Mouse (Mus musculus) B cell, adult (primary cell): ENCODE results near the gene Macc1. TPM values are rescaled to one million over a fixed set of nuclear protein-coding genes. Genes with fewer than 3 reads are reported as not detected.

Experiments used
- total RNA-seq: library from RNA; stranded (reverse); gene quantifications from 4 replicates; pipeline ENCODE4 v1.2.4, GENCODE M21; 2023; ENCODE audit not compliant: inconsistent age

The Macc1 gene
- total RNA-seq, result not detected in 4 replicates

GRCm38 (mm10) chr12:119313970-119314369 lies at the start of gene Macc1:
TSS of gene Macc1 (plus strand) at chr12:119314270.

Other genes starting within 250 kb of the Macc1 start
- not detected in 4 replicates for gene Itgb8, start 75.5 kb upstream of the Macc1 start, total RNA-seq